Mouse (Mus musculus) heart, adult 2 months (tissue): ENCODE measurements around the gene Fetub.

Source experiments
- CTCF ChIP-seq: fragments of 200-600 bp; IDR thresholded peaks from 2 replicates; pipeline ENCODE4 v1.8.1; 2022; ENCODE audit warnings: antibody characterized with exemption, mild to moderate bottlenecking, moderate library complexity
- EP300 ChIP-seq: fragments of 200-500 bp; IDR thresholded peaks from 2 replicates; pipeline ENCODE4 v1.6.1; 2011; ENCODE audit warnings: low read depth, low read length, control low read depth; ENCODE audit not compliant: insufficient read depth
- POLR2A ChIP-seq: fragments of 200-500 bp; IDR thresholded peaks from 2 replicates; pipeline ENCODE4 v1.6.1; 2011; ENCODE audit warnings: mild to moderate bottlenecking, low read depth, low read length, control low read depth; ENCODE audit not compliant: insufficient read depth

DNA sequence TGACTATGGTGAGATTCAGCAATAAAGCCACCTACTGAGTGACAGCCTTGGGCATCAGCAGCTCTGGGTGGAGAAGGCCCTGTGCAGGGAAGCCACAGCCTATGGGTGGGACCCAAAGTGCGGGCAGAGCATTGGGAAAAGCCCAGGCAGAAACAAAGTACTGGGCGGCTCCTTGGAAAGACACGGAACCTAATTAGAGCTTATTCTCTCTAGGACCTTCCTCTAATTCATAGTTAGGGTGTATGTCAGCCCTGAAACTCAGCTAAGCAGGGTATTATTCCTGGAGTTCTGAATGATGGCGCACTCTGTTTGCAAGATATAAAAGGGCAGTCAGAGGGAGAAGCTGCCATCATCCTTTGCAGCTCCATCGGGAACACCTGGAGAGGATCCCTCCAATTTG is at the start of gene Fetub:
- TF ChIP-seq CTCF (no peak), EP300 (no peak), POLR2A (no peak)
